Comparison of ENCODE assay signal across 35 mouse cellular contexts in the genomic region with DNA sequence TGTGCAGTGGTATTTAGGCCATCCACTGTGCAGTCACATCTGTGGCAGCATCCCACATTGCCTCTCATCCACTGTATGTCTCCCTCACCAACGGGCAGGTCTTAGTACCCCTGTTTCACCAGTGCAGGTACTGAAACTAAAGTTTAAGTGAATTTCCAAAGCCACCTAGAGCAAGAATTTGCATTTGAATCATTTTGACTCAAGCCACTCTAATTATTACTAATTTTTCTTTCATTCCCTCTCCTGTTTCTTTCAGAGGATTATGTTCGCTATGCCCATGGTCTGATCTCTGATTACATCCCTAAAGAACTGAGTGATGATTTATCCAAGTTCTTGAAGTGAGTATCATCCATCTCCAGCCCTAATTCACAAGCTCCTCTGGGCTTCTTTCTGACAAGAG.
"Had no signal": no experiment of that assay in that cellular context is flagged by ENCODE, and none has a peak within 500 bp of the region (broad histone marks: within the 10 kb centered on the region; RNA-seq: fewer than 3 reads in every experiment).

No protein-coding gene starts in this region.

- ATAC-seq: hindbrain, embryonic 16.5 days; hindbrain, postnatal 0 days; inflammation-experienced regulatory T-cells, adult 6 months; intestine, embryonic 15.5 days; intestine, embryonic 16.5 days; intestine, postnatal 0 days had no signal

- H3K27me3 ChIP-seq: heart, embryonic 12.5 days; heart, embryonic 13.5 days; heart, embryonic 15.5 days; hindbrain, embryonic 12.5 days; hindbrain, embryonic 13.5 days; hindbrain, embryonic 15.5 days; intestine, embryonic 15.5 days; kidney, embryonic 15.5 days had no signal

- H3K4me3 ChIP-seq: heart, embryonic 12.5 days; heart, embryonic 13.5 days; heart, embryonic 15.5 days; hindbrain, embryonic 10.5 days; hindbrain, embryonic 12.5 days; hindbrain, embryonic 13.5 days; hindbrain, embryonic 15.5 days; intestine, embryonic 15.5 days; kidney, embryonic 15.5 days; layer of hippocampus, adult 2 months; left cerebral cortex, adult 2 months had no signal

- H3K4me1 ChIP-seq: heart, embryonic 12.5 days; heart, embryonic 13.5 days; heart, embryonic 15.5 days; hindbrain, embryonic 12.5 days; hindbrain, embryonic 13.5 days; hindbrain, embryonic 15.5 days; intestine, embryonic 15.5 days; kidney, embryonic 15.5 days had no signal

- H3K9me3 ChIP-seq: heart, embryonic 12.5 days; heart, embryonic 13.5 days; heart, embryonic 15.5 days; hindbrain, embryonic 10.5 days; hindbrain, embryonic 12.5 days; hindbrain, embryonic 13.5 days; hindbrain, embryonic 15.5 days; intestine, embryonic 15.5 days; kidney, embryonic 15.5 days had no signal

- H3K9ac ChIP-seq: heart, embryonic 12.5 days; heart, embryonic 13.5 days; heart, embryonic 15.5 days; hindbrain, embryonic 12.5 days; hindbrain, embryonic 13.5 days; hindbrain, embryonic 14.5 days; hindbrain, embryonic 15.5 days; intestine, embryonic 15.5 days; kidney, embryonic 15.5 days had no signal

- H3K4me2 ChIP-seq: heart, embryonic 11.5 days; heart, embryonic 12.5 days; heart, embryonic 13.5 days; heart, embryonic 15.5 days; hindbrain, embryonic 12.5 days; hindbrain, embryonic 13.5 days; hindbrain, embryonic 14.5 days; hindbrain, embryonic 15.5 days; intestine, embryonic 15.5 days; kidney, embryonic 15.5 days had no signal

- H3K27ac ChIP-seq: heart, embryonic 13.5 days; heart, embryonic 15.5 days; hindbrain, embryonic 10.5 days; hindbrain, embryonic 12.5 days; hindbrain, embryonic 13.5 days; hindbrain, embryonic 14.5 days; hindbrain, embryonic 15.5 days; hindbrain, postnatal 0 days; intestine, embryonic 15.5 days; kidney, embryonic 15.5 days; kidney, postnatal 0 days; layer of hippocampus, adult 2 months; left cerebral cortex, adult 2 months had no signal

- DNase-seq: heart, postnatal 10 days; heart, postnatal 14 days; heart, postnatal 36 days; heart, postnatal 4 days; kidney, adult 11 months; kidney, adult 18-20 months; kidney, adult 2 months; kidney, adult 8-10 months; kidney, adult 9 months; kidney, postnatal 10 days; kidney, postnatal 14 days; kidney, postnatal 25 days; kidney, postnatal 36 days; kidney, postnatal 4 days; layer of hippocampus, adult 9-11 months; layer of hippocampus, postnatal 36 days had no signal
